In genomic region chr3:88716399-88717197, GRCm38 (mm10) we compare ENCODE assay signal across 8 mouse cellular contexts. TPM values are rescaled to one million over a fixed set of nuclear protein-coding genes. Genes with fewer than 3 reads are reported as not detected.
A peak's percentile ranks its signal among the peaks of the same experiment; 100 is the strongest.
DNase-seq lines count a peak whose midpoint lies in the region; ATAC-seq lines count a peak whose summit lies in the region.

Gene Rit1 (plus strand): TSS chr3:88716838.

- no peaks in the 10 kb centered on the region for H3K27me3 ChIP-seq in hindbrain, embryonic 11.5 days (ENCODE audit: control insufficient read depth, insufficient read depth, low read length)

- H3K4me3 ChIP-seq in hindbrain, embryonic 11.5 days (ENCODE audit: low read depth, low read length) = peak within 1 kb of the TSS; percentile 71

- no peaks in the 10 kb centered on the region for H3K9me3 ChIP-seq in hindbrain, embryonic 11.5 days (ENCODE audit: control insufficient read depth, low read length)

- H3K9ac ChIP-seq in hindbrain, embryonic 11.5 days (ENCODE audit: low read depth, low read length) = peak within 1 kb of the TSS; percentile 70

- H3K27ac ChIP-seq in hindbrain, embryonic 11.5 days (ENCODE audit: low read depth, low read length) = peak within 1 kb of the TSS; percentile 65; the same call in 1 of the 2 replicates

- no peaks in the 10 kb centered on the region for H3K4me1 ChIP-seq in hindbrain, embryonic 11.5 days (replicated peaks; ENCODE audit: control insufficient read depth, insufficient read depth, low read length)

- H3K36me3 ChIP-seq in hindbrain, embryonic 11.5 days (ENCODE audit: control insufficient read depth, insufficient read depth, low read length) = 0 out of 2 replicates have a peak, but pooled peaks cover 5% of the 10 kb centered on the region

- peak within 1 kb of the TSS; percentile 76 for H3K4me2 ChIP-seq in hindbrain, embryonic 11.5 days (replicated peaks; ENCODE audit: low read depth, low read length)

- peak; percentile 84 for DNase-seq in MN1 (ENCODE audit: low spot score)
- peak; percentile 84 for DNase-seq in cerebellum, adult 9-10 months
- DNase-seq in frontal cortex, adult 2 months (ENCODE audit: extremely low spot score in 1 of 2, low spot score in 1 of 2) = peak; percentile 34 to 79
- peak; percentile 93 for DNase-seq in hindbrain, embryonic 11.5 days (ENCODE audit: low spot score)
- DNase-seq in layer of hippocampus, postnatal 10 days (ENCODE audit: low spot score in 2 of 2) = peak; percentile 79 to 84
- peak; percentile 92 for DNase-seq in lung, postnatal 10 days
- peak; percentile 84 for DNase-seq in ovary, postnatal 36 days (ENCODE audit: low spot score)
- peak; percentile 85 for DNase-seq in thymus, postnatal 25 days

- peak; percentile 97 for ATAC-seq in hindbrain, embryonic 11.5 days (ENCODE audit: low FRiP score)

- 2% methylated on average over 27 of the region's 27 CpGs for WGBS in hindbrain, embryonic 11.5 days

RNA-seq across cellular contexts. Expression of gene Rit1, which starts in this region (rescaled TPM):
- polyA plus RNA-seq in frontal cortex, adult 2 months (2012; rRNA removed) = 60.9 and 63.1 TPM in 2 replicates
- 44.6 and 48.4 TPM in 2 replicates for polyA plus RNA-seq in hindbrain, embryonic 11.5 days (2014; fragmentation: Nextera tagmentation; extraction: Ambion mirVana)
- 10 to 100 TPM; 48.8 to 55.2 TPM for total RNA-seq in layer of hippocampus, postnatal 10 days (2021)

Comparison
In these comparisons a context has a peak if more than half of its experiments do, and no peak if none do; other contexts are left out.
1. Peak in every context shown above with its lines: DNase-seq, ATAC-seq, H3K4me3 ChIP-seq and H3K27ac ChIP-seq.